Mouse (Mus musculus): ENCODE data around the gene Ms4a3.

The Ms4a3 gene

GRCm38 (mm10) chr19:11640732-11641131 lies at the start of gene Ms4a3:
Gene Ms4a3 (minus strand): TSS chr19:11640851.
- no peak for DNase-seq (ENCODE audit: extremely low spot score)

DNA sequence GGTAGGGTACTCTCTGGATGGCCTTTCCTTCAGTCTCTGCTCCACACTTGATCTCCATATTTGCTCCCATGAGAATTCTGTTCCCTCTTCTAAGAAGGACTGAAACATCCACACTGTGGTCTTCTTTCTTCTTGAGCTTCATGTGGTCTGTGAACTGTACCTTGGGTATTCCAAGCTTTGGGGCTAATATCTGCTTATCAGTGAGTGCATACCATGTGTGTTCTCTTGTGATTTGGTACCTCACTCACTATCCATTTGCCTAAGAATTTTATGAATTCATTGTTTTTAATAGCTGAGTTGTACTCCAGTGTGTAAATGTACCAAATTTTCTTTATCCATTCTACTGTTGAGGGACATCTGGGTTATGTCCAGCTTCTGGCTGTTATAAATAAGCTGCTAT lies 20.9 kb upstream of the Ms4a3 start:
- DNase-seq (ENCODE audit: extremely low spot score), result no peak

- DNase-seq (ENCODE audit: extremely low spot score), result no peak
These were observed 19.8 kb upstream of the Ms4a3 start, which contains the start of gene Oosp2 for GRCm38 (mm10) chr19:11660459-11660858. Gene Oosp2 (minus strand): TSS chr19:11660559.

DNA sequence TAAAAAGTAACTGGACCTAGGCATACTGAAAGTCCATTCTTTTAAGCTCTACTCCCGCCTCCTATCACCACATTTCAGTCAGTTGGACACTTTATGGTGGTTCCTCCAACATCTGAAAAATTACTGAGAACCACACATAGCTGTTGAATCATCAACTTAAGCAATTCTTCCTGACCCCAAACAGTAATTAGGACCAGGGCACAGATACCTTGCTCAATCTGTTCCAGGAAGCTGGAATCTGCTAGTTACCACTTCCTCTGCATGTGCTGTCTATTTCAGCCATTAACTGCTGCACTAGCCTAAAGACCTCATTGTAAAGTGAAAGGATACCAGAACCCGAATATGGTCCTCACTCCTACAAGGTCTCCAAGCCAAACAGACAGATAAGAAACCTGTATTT lies 18.5 kb upstream of the Ms4a3 start:
- no peak for DNase-seq (ENCODE audit: extremely low spot score)

DNA sequence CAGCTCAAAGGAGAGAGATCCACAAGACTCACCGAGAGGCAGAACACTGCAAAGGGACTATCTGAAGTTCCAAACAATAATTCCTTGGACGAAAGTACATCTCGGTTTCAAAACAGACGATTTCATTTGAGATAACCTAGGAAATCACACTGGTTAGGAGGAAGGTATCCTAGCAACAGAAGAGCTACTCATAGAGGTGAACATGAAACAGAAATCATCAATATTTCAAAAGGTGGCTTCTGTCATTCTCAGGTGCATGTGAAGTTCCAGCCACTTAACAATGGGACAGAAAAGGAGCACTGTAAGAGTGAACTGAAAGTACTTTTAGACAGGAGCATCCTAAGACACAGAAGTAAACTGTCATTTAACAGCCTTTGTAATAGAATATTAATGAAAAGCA lies 8.9 kb upstream of the Ms4a3 start:
- DNase-seq (ENCODE audit: extremely low spot score), result no peak

DNA sequence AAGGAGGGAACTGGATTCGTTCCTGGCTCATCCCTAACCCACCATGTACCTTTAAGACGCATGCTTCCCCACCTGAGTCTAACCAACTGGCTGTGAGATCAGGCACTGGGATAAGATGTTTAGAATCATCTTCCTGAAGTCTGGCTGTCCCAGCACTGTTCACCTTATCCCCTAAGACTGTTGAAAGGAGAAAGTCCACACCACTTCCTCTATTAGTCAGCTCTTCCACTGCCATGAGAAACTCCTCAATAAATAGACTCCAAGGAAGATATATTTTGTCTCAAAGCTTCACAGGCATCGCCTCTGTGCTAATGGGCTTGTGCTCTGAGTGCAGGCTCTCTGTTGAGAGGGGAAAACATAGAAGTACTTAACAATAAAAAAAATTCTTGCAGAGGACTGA lies 5.5 kb upstream of the Ms4a3 start:
- no peak for DNase-seq (ENCODE audit: extremely low spot score)

DNA sequence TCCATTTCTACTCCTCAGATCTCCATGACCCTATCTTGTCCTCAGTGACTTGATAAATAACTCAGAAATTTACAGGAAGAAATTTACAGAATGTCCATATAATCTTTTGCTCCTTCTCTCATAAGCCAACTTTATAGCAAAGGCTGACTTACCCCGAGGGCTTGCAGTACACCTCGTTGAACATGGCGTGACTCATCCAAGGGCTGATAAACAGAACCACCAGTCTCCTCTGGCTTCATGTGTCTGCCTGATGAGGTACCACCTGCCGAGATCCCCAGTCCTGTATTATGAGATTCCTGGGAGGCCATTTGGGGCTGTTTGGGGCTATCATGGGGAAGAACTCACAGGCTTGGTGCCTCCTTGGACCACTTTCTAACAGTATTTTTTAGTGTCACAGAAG lies 1.6 kb downstream of the Ms4a3 start:
- DNase-seq (ENCODE audit: extremely low spot score), result no peak

- DNase-seq (ENCODE audit: extremely low spot score), result no peak
These were observed 5.1 kb downstream of the Ms4a3 start for GRCm38 (mm10) chr19:11635572-11635971.

GRCm38 (mm10) chr19:11634330-11634729 lies 6.3 kb downstream of the Ms4a3 start:
- DNase-seq (ENCODE audit: extremely low spot score), result no peak

DNA sequence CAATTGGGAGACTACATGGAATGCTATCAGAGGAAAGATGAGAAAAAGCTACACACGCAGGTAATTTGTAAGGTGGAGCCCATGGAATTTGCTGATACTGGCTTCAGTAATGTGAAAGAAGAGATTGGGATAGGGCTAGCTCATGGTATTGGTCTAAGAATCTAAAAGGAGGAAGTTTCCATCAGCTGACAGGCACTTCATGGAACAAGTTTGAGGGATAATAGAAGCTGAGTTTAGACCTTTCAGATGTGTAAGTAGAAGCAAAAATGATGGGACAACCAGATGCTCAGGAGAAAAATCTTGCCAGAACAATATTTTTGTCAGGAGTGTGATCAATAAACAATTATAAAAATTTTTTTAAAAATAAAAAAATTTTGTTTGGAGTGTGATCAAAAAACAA lies 6.9 kb downstream of the Ms4a3 start:
- DNase-seq (ENCODE audit: extremely low spot score), result no peak

- DNase-seq (ENCODE audit: extremely low spot score), result no peak
These were observed 15.4 kb downstream of the Ms4a3 start for GRCm38 (mm10) chr19:11625231-11625630.

GRCm38 (mm10) chr19:11624800-11625199 lies 15.9 kb downstream of the Ms4a3 start:
- DNase-seq (ENCODE audit: extremely low spot score), result no peak

- no peak for DNase-seq (ENCODE audit: extremely low spot score)
These were observed 17.1 kb downstream of the Ms4a3 start, which contains the start of gene Ms4a2 for GRCm38 (mm10) chr19:11623551-11623950. Gene Ms4a2 (minus strand): TSS chr19:11623719.

DNA sequence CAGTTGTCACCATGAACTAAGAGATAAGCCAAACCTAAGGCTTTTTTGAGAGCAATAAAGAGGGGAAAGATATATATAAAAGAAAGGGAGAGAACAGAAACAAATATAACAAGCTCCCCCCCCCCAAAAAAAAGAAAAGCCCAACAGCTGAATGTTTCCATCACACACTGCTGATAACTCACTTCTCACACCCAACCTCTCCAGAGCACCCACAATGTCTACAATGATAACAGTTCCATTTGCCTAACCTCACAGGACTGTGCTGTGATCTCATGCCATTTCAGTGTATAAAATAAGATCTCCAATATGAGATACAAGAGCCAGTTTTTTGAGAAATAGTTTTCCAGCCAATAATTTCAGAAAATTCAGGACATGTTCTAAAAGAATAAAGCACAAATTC lies 22.7 kb downstream of the Ms4a3 start:
- DNase-seq (ENCODE audit: extremely low spot score), result no peak

DNA sequence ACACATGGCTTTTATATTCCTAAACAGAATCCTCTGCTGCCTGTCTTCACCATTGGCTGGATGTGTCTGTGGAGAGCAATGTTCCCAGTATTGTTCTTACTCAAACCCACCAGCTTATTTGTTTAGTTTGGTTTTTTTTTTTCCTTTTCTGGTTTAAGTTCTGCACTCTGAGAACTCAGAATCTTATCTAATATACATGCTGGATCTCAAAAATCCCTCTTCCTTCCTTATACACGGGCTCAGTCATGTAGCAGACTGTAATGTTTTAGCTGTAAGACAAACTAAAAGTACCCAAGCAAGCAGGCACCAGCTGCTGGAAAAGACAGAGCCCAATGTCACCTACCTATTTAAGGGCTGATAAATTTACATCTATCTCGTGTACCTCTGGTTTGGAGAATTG lies 25.8 kb downstream of the Ms4a3 start:
- DNase-seq (ENCODE audit: extremely low spot score), result no peak

GRCm38 (mm10) chr19:11613776-11614443 lies 26.7 kb downstream of the Ms4a3 start:
- DNase-seq (ENCODE audit: extremely low spot score), result no peak

- DNase-seq (ENCODE audit: extremely low spot score), result no peak
These were observed 27.6 kb downstream of the Ms4a3 start for GRCm38 (mm10) chr19:11613084-11613483.

- no peak for DNase-seq (ENCODE audit: extremely low spot score)
These were observed 28.4 kb downstream of the Ms4a3 start for GRCm38 (mm10) chr19:11612293-11612692.

DNA sequence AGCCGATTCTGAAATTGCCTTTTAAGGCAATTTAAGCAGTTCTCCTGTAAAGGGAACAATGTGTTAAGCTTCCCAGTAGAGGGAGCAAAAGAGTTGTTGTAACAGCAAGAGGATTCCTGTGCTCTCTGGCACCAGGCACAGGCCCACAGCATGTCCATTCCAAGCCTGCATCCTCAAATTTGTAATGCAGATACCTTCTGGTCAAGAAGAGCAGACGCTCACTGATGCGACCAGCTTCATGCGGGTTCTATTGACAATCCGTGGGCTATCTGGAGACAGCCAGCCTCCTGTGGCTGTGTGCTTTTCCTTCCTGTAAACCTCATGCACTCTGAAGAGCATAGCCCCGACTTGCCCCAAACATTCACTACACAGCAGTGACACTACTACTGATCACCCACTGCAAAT lies 29.1 kb downstream of the Ms4a3 start:
- peak; percentile 41 for DNase-seq (ENCODE audit: extremely low spot score)

GRCm38 (mm10) chr19:11608172-11608571 lies 32.5 kb downstream of the Ms4a3 start:
- DNase-seq (ENCODE audit: extremely low spot score), result peak; percentile 37

- DNase-seq (ENCODE audit: extremely low spot score), result no peak
These were observed 36.0 kb downstream of the Ms4a3 start, which contains the start of gene Ms4a6d for GRCm38 (mm10) chr19:11604603-11605002. Gene Ms4a6d (minus strand): TSS chr19:11604849.

GRCm38 (mm10) chr19:11602026-11602425 lies 38.6 kb downstream of the Ms4a3 start:
- DNase-seq (ENCODE audit: extremely low spot score), result no peak

DNA sequence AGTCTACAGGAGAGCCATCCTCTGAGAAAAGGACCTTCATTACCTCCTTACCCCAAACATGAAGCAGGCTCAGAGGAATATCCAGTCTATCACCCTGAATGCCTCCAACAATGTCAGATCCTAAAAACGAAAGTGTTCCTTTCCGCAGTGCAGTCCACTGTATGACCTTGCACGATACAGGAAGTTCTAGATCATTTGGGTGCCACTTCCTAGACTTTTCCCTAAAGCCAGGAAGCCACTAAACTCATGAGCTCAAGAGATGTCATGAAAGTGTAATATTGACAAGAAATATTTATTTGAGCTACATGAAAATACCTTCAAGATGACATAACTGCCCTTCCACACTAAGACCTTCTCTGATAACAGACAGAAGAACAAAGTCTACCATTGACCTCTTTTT lies 39.3 kb downstream of the Ms4a3 start:
- no peak for DNase-seq (ENCODE audit: extremely low spot score)

- no peak for DNase-seq (ENCODE audit: extremely low spot score)
These were observed 50.7 kb downstream of the Ms4a3 start for GRCm38 (mm10) chr19:11589891-11590449.

All from embryo, embryonic 9.5 days (tissue).